Mouse (Mus musculus) liver, postnatal 0 days (tissue): ENCODE measurements around the gene C3. TPM values are rescaled to one million over a fixed set of nuclear protein-coding genes. Genes with fewer than 3 reads are reported as not detected.
A peak's percentile ranks its signal among the peaks of the same experiment; 100 is the strongest.

Experiments
- ATAC-seq: fragments of 200-750 bp; cut with Nextera tagmentation; 2 replicates; pipeline ENCODE4 v1.8.0; 2017; ENCODE audit warnings: mild to moderate bottlenecking, moderate library complexity
- DNase-seq: peaks from one replicate; pipeline ENCODE4 v3.0.0-alpha.2; 2016
- H3K27ac ChIP-seq: fragments of 300-500 bp; sonication (generic); 2 replicates; pipeline ENCODE4 v1.5.1; 2014; ENCODE audit warnings: antibody characterized with exemption, moderate library complexity, mild to moderate bottlenecking, low read depth
- H3K27me3 ChIP-seq: fragments of 300-500 bp; sonication (generic); 2 replicates; pipeline ENCODE4 v1.6.1; 2014; ENCODE audit warnings: low read length, control low read depth, mixed read lengths; ENCODE audit not compliant: insufficient read depth
- H3K36me3 ChIP-seq: fragments of 300-500 bp; sonication (generic); replicated peaks from 2 replicates; pipeline ENCODE4 v1.6.1; 2014; ENCODE audit warnings: mild to moderate bottlenecking, control low read depth, low read length, moderate library complexity, mixed read lengths; ENCODE audit not compliant: insufficient read depth
- H3K4me1 ChIP-seq: fragments of 300-500 bp; sonication (generic); 2 replicates; pipeline ENCODE4 v1.6.1; 2014; ENCODE audit warnings: antibody characterized with exemption, mild to moderate bottlenecking, control low read depth; ENCODE audit not compliant: insufficient read depth
- H3K4me2 ChIP-seq: fragments of 300-500 bp; sonication (generic); 2 replicates; pipeline ENCODE4 v1.6.1; 2014; ENCODE audit warnings: low read depth, mild to moderate bottlenecking, low read length, moderate library complexity, mixed read lengths
- H3K4me3 ChIP-seq: fragments of 300-500 bp; sonication (generic); 2 replicates; pipeline ENCODE4 v1.5.1; 2014; ENCODE audit warnings: low read depth, low read length
- H3K9ac ChIP-seq: fragments of 300-500 bp; sonication (generic); replicated peaks from 2 replicates; pipeline ENCODE4 v1.6.1; 2014; ENCODE audit warnings: mild to moderate bottlenecking, moderate library complexity
- H3K9me3 ChIP-seq: fragments of 300-500 bp; sonication (generic); 2 replicates; pipeline ENCODE4 v1.6.1; 2016; ENCODE audit warnings: mild to moderate bottlenecking, control low read depth, low read length, mixed read lengths
- CTCF ChIP-seq: sonication (generic); IDR thresholded peaks from 2 replicates; pipeline ENCODE4 v1.5.1; 2016; ENCODE audit warnings: antibody characterized with exemption, low read depth
- EP300 ChIP-seq: IDR thresholded peaks from 2 replicates; pipeline ENCODE4 v1.6.1; 2016; ENCODE audit warnings: antibody characterized with exemption, low read depth, mild to moderate bottlenecking
- WGBS: fragments of 180-500 bp; shearing (Covaris S2); extraction: QIAGEN DNeasy Blood & Tissue Kit; methylation state at CpG from one replicate; pipeline ENCODE4 v1.1.7; 2014; ENCODE audit not compliant: insufficient replicate concordance; 5-methylcytosine and 5-hydroxymethylcytosine counted together
- polyA plus RNA-seq: library from polyadenylated mRNA; unstranded; fragments of >200 nt; fragmentation: Nextera tagmentation; extraction: Ambion mirVana; gene quantifications from 2 replicates; pipeline ENCODE4 v1.2.1, GENCODE M21; 2015

The C3 gene
- polyA plus RNA-seq, 1 experiment from 2014 or later = 1,364 TPM

DNA sequence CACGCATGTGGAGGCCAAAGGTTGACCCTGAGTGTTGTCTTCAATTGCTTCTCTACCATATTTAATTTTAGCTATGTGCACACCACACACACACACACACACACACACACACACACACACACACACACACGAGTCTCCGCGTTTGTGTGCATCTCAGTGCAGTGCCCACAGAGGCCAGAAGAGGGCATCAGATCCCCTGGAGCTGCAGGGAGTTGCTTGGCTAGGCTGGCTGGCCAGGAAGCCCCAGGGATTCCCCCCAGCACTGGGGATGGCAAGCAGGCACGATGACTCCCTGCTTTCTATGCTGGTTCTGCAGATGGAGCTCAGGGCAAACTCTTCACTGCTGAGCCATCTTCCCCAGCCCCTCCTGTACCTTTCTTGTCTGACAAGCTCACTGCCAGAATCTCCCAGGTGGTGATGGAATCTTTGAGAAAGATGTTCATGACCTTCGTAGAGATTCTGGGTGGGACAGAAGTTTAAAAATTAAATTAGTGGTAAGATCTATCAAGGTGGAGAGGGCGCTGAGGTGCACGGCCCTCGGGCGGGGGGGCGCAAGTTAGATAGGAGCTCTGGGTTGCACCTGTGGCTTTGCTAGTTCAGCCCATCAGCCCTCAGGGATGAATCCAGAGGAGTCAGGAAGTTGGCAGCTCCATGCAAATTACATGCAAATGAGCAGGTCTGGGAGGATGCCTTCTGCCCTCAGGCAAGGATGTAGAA, 8.6 kb downstream of the C3 start:
- DNase-seq = peak; percentile 80
- Histone ChIP-seq H3K9ac (no peak overlapping the region), H3K27ac (no peak overlapping the region), H3K4me1 (peaks cover 13% of the 10 kb centered on the region), H3K27me3 (no peaks in the 10 kb centered on the region), H3K9me3 (no peaks in the 10 kb centered on the region), H3K36me3 (peaks cover 79% of the 10 kb centered on the region), H3K4me2 (no peak overlapping the region), H3K4me3 (no peak overlapping the region)
- peak; percentile 49 for ATAC-seq
- WGBS = 21% methylated on average over 11 of the region's 11 CpGs
- peak; percentile 86 for TF ChIP-seq CTCF
- TF ChIP-seq EP300 = no peak

DNA sequence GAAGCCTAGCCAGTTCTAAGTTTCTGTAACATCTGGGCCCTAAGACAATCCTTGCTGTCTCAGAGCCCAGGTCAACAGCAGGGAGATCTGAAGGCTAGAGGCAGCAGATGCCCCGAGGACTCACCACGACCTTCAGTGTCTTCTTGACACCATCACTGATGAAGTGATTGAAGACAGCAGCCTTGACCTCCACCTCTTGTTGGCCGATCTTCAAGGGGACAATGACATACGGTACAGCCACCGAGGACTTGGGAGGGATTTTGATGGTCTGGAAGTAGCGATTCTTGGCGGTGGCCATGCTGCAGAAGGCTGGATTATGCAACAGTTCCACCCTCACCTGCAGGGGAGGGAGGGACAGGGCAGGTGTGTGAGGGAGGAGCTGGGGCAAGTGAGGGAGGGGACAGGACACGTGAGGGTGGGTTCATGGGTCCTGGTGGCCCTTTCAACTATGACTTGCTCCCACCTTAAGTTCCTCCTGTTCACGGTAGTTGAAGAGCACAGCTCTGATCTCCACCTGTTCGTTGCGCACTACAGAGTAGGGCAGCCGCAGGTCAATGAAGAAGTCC, 9.5 kb downstream of the C3 start:
- H3K27ac ChIP-seq = 0 out of 2 replicates have a peak overlapping the region, but pooled peaks have one; percentile 11
- H3K27me3 ChIP-seq = no peaks in the 10 kb centered on the region
- peaks cover 13% of the 10 kb centered on the region for H3K4me1 ChIP-seq
- H3K36me3 ChIP-seq = peaks cover 76% of the 10 kb centered on the region
- no peak for DNase-seq
- H3K9me3 ChIP-seq = no peaks in the 10 kb centered on the region
- WGBS = 76% methylated on average over 12 of the region's 12 CpGs
- TF ChIP-seq CTCF (no peak), EP300 (no peak)
- H3K4me3 ChIP-seq = no peak overlapping the region
- no peak overlapping the region for H3K9ac ChIP-seq
- H3K4me2 ChIP-seq = no peak overlapping the region
- no peak for ATAC-seq

DNA sequence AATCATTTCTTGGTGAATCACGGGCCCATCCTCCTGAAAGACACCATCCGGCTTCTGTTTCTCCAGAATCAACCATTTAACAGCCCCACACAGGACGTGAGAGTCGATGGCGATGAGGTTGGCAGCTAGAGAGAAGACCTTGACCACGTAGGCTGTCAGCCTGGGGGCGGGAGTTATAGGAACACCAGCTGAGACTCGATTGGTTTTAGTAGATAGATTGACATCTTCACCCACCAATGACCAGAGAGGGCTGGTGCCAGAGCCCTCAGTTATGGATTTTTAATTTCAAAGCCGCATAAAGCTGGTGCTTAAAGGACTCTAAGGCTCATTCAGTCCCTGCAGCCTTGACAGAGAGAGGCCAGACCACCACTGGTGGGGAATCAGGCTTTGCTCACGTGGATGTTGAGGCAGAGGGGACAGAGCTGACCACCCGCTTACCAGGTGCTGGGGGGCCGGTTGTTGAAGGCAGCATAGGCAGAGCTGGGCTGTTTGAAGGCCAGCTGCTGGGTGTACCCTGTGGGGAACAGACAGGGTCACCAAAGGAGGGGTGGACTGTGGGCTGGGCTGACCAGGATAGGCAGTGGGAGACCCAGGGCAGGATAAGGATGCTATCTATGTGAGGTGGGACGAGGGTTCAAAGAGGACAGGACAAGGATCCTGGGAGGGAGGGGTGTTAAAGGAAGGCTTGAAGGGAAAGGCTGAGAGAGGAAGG, 13.1 kb downstream of the C3 start:
- Histone ChIP-seq H3K4me2 (no peak overlapping the region), H3K27me3 (no peaks in the 10 kb centered on the region), H3K9ac (no peak overlapping the region), H3K36me3 (peaks cover 78% of the 10 kb centered on the region), H3K4me3 (no peak overlapping the region), H3K27ac (peak overlapping the region; percentile 11; the same call in 1 of the 2 replicates), H3K9me3 (no peaks in the 10 kb centered on the region), H3K4me1 (peaks cover 5% of the 10 kb centered on the region; the same call in 1 of the 2 replicates)
- no peak for DNase-seq
- WGBS = 39% methylated on average over 13 of the region's 13 CpGs
- TF ChIP-seq EP300 = no peak
- no peak for TF ChIP-seq CTCF
- peak; percentile 30; the same call in 1 of the 2 replicates for ATAC-seq

DNA sequence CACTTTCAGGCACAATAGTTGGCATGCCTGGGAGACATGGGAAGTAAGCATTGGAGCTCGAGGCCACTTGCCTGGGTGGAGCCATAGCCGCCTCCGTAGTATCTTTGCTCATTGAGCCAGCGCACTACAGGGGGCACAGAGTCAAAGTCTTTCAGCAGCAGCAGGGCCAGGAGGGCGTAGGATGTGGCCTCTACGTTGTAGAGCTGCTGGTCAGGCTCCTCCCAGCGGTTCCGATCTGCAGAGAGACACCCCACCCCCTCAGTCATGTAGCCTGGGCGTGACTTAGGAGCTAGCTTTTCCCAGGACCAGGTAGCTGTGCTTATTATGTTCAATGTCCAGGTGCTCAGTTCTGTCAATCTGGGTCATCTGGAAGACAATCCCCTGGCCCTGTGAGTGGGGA, 16.4 kb downstream of the C3 start:
- Histone ChIP-seq H3K4me2 (no peak overlapping the region), H3K9ac (no peak overlapping the region), H3K9me3 (no peaks in the 10 kb centered on the region), H3K36me3 (peaks cover 72% of the 10 kb centered on the region), H3K4me1 (0 out of 2 replicates have a peak, but pooled peaks cover 2% of the 10 kb centered on the region), H3K27me3 (no peaks in the 10 kb centered on the region), H3K27ac (no peak overlapping the region), H3K4me3 (no peak overlapping the region)
- DNase-seq (peak; percentile 17), ATAC-seq (peak; percentile 33)
- 61% methylated on average over 9 of the region's 9 CpGs for WGBS
- no peak for TF ChIP-seq CTCF
- TF ChIP-seq EP300 = no peak

DNA sequence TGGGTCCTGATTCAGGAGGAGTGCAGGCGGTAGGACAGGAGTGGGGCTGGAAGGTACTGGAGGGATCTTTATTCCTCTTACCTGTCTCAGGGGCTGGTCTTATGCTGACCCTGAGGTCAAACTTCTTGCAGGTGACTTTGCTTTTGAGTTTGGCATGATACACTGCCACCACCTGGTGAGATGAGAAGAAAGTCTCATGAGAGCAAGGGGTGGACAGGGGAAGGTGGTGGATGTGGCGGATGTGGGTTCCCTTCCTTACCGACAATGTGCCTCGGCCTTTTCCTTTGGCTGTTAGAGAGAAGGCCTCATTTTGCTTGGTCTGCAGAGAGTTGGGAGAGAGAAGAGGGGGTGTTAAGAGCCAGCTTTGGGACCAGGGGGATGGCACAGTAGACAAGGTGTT, 18.6 kb downstream of the C3 start:
- whole genome bisulfite sequencing = 34% methylated on average over 4 of the region's 4 CpGs
- peak; percentile 43 for TF ChIP-seq CTCF
- TF ChIP-seq EP300 = no peak
- Histone ChIP-seq H3K36me3 (peaks cover 73% of the 10 kb centered on the region), H3K9ac (no peak overlapping the region), H3K4me1 (peaks cover 6% of the 10 kb centered on the region; the same call in 1 of the 2 replicates), H3K27me3 (no peaks in the 10 kb centered on the region), H3K9me3 (no peaks in the 10 kb centered on the region), H3K4me2 (no peak overlapping the region), H3K27ac (no peak overlapping the region), H3K4me3 (no peak overlapping the region)
- no peak for ATAC-seq
- no peak for DNase-seq

DNA sequence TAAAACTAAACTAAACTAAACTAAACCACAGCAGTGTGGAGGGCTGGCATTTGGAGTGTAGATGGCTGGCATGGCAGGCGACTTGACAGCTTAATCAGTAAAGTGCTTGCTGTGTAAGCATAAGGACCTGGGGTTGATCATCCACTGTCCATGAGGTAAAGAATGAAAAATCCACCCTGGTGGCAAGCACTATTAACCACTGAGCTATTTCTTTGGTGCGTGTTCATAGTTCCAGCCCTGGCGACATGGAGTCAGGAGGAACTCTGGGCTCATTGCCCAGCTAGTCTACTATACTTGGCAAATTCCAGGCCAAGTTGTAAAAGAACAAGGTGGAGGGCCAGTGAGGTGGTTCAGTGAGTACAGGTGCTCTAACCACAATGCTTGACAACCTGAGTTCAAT, 20.0 kb downstream of the C3 start:
- TF ChIP-seq EP300 = no peak
- no peak for TF ChIP-seq CTCF
- H3K9ac ChIP-seq = no peak overlapping the region
- H3K4me1 ChIP-seq = peaks cover 12% of the 10 kb centered on the region
- H3K36me3 ChIP-seq = peaks cover 64% of the 10 kb centered on the region
- WGBS = 72% methylated on average over 3 of the region's 3 CpGs
- H3K27ac ChIP-seq = no peak overlapping the region
- no peak overlapping the region for H3K4me3 ChIP-seq
- ATAC-seq (no peak), DNase-seq (no peak)
- H3K4me2 ChIP-seq = no peak overlapping the region
- no peaks in the 10 kb centered on the region for H3K9me3 ChIP-seq
- no peaks in the 10 kb centered on the region for H3K27me3 ChIP-seq
